Mouse (Mus musculus) adrenal gland, postnatal 14 days (tissue): ENCODE measurements at regions not wholly inside any gene's neighbourhood (a gene's known extent, or its start where the extent isn't known, plus 50 kb on each side); places are given as distances from the start of the nearest gene placed in this dataset.

Experiments used
- DNase-seq: peaks from one replicate; pipeline ENCODE4 v3.0.0; 2021; ENCODE audit warnings: mixed read lengths

- DNase-seq: no peak
Observed at GRCm38 (mm10) chr9:30175376-30175775, 212.4 kb upstream of the Ntm start.

- DNase-seq: no peak
Observed at GRCm38 (mm10) chr9:30183409-30183808, 220.5 kb upstream of the Ntm start.

DNA sequence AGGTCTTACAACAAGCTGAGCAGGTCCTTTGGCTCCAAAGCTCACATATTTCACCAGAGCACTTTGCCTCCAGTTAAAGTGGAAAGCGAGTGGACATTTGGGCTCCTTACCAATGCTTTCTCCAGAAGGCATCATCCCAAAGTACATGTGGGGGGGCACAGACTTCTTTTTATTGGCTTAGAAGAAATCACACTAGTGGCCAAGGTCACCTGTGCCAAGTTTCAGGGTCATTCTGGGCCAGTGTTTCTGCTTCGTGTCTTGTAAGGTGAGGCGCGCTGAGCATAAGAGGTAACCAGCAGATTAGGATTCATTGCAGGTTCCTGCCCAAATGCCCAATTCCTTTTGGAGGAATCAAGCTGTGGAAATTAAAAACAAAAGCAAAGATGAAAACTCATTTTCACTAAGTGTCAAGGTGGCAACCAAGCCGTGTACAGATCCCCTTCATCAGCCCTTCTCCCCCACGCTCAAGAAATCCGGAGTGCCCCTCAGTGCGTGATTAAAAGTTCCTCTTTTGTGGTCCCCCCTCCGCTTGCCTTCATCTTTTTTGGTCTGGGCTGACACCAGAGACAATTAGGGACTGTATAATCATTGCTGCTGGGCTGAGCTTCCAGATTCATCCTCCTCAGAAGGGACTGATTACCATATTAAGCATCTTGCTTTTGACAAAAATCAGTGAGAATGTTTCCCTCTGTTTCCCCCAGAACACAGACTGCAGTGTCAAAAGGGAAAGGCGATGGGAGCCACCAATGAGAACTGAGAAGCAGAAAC lies 222.2 kb upstream of the Ntm start:
- DNase-seq: no peak

- DNase-seq: no peak
Observed at GRCm38 (mm10) chr9:30186261-30186660, 223.3 kb upstream of the Ntm start.

DNA sequence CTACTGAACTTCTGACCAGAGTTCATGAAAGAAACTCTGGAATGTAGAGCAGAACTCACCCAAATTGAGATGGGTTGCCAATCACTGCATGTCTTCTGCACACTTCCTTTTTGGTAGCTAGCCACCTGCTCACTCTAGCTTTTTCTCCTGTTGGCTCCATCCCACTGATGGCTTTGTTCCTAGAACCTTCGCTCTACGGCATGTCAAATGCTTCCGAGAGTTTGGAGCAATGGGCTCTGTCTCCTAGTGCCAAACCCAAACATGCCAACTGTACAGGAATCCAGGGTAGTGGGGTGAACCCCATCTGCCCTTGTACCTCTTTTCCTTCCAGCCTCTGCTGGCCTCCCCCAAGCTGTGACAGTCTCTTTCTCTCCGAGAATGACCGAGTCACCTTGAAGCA lies 227.1 kb upstream of the Ntm start:
- no peak for DNase-seq

GRCm38 (mm10) chr9:30191119-30191518 lies 228.2 kb upstream of the Ntm start:
- DNase-seq: no peak

GRCm38 (mm10) chr9:30191902-30192301 lies 229.0 kb upstream of the Ntm start:
- DNase-seq: no peak

GRCm38 (mm10) chr9:30194866-30195265 lies 231.9 kb upstream of the Ntm start:
- DNase-seq: no peak

GRCm38 (mm10) chr9:30202411-30202810 lies 224.5 kb upstream of the Snx19 start:
- DNase-seq: no peak

GRCm38 (mm10) chr9:30207631-30208030 lies 219.3 kb upstream of the Snx19 start:
- DNase-seq: no peak

- DNase-seq: no peak
Observed at GRCm38 (mm10) chr9:30209806-30210205, 217.1 kb upstream of the Snx19 start.

- DNase-seq: no peak
Observed at GRCm38 (mm10) chr9:30212471-30213075, 214.3 kb upstream of the Snx19 start.

- DNase-seq: no peak
Observed at GRCm38 (mm10) chr9:30234501-30235163, 192.3 kb upstream of the Snx19 start.

- DNase-seq: no peak
Observed at GRCm38 (mm10) chr9:30235791-30236190, 191.1 kb upstream of the Snx19 start.

DNA sequence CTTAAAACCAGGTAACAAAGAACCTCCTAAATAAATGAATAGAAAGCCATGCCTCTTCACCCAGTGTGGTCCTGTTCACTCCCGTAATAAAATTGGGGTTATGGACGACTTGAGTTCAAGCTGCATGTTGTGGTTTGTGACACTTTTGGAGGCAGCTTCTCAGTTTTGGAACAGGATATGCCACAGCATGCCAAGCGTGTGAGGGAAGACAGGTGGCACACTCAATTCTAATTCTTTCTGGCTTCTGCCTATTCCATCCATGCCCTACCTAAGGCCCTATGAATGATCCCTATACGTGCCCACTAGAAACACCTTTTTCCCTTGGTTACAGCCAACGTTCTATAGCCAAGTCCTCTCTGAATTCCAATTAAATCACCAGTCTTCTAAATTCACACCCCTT lies 184.8 kb upstream of the Snx19 start:
- DNase-seq: no peak

DNA sequence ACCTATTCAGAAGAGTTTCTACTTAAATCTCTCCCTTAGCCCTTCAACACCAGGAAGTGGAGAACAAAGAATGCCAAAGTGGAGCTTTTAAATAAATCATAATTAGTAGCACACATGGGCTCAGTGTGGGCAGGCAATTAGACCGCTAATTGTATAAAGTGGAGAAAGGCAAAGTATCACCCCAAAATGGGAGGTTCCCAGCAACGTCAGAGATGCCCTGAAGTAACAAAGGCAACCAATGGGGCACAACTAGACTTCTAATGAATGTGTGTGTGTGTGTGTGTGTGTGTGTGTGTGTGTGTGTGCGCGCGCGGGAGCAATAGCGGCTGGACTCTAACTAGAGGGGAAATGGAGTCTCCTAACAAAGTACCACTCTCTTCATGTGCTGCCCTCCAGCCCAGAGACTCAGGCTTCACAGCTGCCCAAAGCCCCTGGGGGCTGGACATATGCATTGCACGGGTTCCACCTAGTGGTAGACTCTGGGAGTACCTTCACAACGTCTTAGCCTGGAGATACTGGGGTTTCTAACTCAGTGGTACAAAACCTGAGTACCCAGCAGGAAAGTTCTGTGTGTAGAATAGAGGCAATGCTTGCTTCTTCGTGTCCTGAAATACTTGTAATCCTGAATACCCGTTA lies 162.3 kb upstream of the Snx19 start:
- peak; percentile 57 for DNase-seq

DNA sequence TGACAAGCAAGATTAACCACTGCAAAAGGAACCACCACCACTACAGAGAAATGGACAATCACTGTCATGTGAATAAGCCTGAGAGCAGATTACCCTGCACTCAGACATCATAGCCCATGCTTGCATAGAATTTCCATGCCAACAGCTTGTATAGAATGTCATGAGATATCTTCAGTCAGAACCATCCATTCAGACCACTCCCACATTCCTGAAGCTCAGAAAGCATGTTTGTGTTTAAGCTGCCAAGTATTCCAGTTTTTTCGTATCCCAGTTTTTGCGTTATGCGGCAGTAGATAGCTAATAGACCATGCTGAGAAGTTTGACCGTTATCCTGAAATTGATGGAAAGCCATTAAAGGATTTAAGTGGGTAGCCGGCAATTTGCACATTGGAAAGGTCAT lies 155.8 kb upstream of the Snx19 start:
- no peak for DNase-seq

GRCm38 (mm10) chr9:30273836-30274235 lies 153.1 kb upstream of the Snx19 start:
- no peak for DNase-seq

GRCm38 (mm10) chr9:30278231-30278630 lies 148.7 kb upstream of the Snx19 start:
- DNase-seq: no peak

DNA sequence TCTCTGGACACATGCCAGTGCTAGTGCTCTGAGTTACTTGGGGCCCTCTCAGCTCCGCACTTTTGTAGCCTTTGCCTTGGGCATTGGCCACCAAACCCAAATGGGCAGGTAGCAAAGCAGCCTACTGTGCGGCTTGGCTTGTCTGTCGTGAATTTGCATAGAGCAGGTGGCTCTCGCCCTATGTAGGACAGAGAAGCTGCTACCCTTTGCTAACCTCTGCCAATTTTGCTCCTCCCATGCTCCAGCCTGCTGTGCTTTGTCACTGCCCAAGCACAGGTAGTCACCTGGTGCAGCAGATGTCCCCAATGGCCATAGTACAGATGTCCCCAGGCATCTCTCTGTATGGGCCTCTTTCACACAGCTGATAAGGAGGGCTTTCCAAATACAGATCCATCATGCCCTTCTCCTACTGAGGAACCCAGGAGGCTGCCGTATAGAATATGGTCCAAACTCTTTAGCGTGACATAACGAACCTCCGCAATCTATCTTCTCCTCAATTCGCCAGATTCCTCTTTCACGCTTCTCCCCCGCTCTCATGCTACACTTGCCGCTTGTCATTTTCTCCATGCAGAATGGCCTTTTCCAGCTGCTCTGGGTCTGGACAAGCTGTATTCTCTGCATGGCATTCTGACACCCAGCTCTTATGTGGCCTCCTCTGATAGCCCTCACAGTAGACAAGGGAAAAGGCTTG lies 143.7 kb upstream of the Snx19 start:
- DNase-seq: no peak

- DNase-seq: no peak
Observed at GRCm38 (mm10) chr9:30283771-30284148, 143.1 kb upstream of the Snx19 start.

- DNase-seq: no peak
Observed at GRCm38 (mm10) chr9:30284562-30285323, 142.2 kb upstream of the Snx19 start.
